Mouse (Mus musculus) A20 (cell line): Measurements from ENCODE around the gene Gm9376.

Experiments
- DNase-seq: peaks from one replicate; pipeline ENCODE4 v3.0.0-alpha.2; 2011; ENCODE audit warnings: low read depth, low spot score

The Gm9376 gene

GRCm38 (mm10) chr14:118282272-118282671 lies 15.5 kb downstream of the Gm9376 start:
- no peak for DNase-seq

- DNase-seq = no peak
These were observed 16.2 kb downstream of the Gm9376 start for GRCm38 (mm10) chr14:118282917-118283316.

GRCm38 (mm10) chr14:118286096-118286495 lies 19.3 kb downstream of the Gm9376 start:
- no peak for DNase-seq

GRCm38 (mm10) chr14:118289133-118289532 lies 22.4 kb downstream of the Gm9376 start:
- no peak for DNase-seq

GRCm38 (mm10) chr14:118290009-118290408 lies 23.2 kb downstream of the Gm9376 start:
- DNase-seq = no peak

- DNase-seq = no peak
These were observed 35.8 kb downstream of the Gm9376 start for GRCm38 (mm10) chr14:118302606-118303005.

- DNase-seq = no peak
These were observed 37.8 kb downstream of the Gm9376 start for GRCm38 (mm10) chr14:118304560-118304959.

- DNase-seq = no peak
These were observed 39.2 kb downstream of the Gm9376 start for GRCm38 (mm10) chr14:118305951-118306350.

GRCm38 (mm10) chr14:118307060-118307459 lies 40.3 kb downstream of the Gm9376 start:
- no peak for DNase-seq

GRCm38 (mm10) chr14:118311703-118312102 lies 44.9 kb downstream of the Gm9376 start:
- no peak for DNase-seq

GRCm38 (mm10) chr14:118312664-118313063 lies 45.9 kb downstream of the Gm9376 start:
- no peak for DNase-seq

- no peak for DNase-seq
These were observed 47.2 kb downstream of the Gm9376 start for GRCm38 (mm10) chr14:118313931-118314330.

GRCm38 (mm10) chr14:118317260-118317659 lies 50.5 kb downstream of the Gm9376 start:
- no peak for DNase-seq
